Mouse (Mus musculus) MEL (cell line): ENCODE data around the gene Tmem201. TPM values are rescaled to one million over a fixed set of nuclear protein-coding genes. Genes with fewer than 3 reads are reported as not detected.

Source experiments
- DNase-seq: peaks from one replicate; pipeline ENCODE4 v3.0.0; 2011; ENCODE audit warnings: low read depth, low spot score
- H3K27ac ChIP-seq: 2 replicates; pipeline ENCODE4 v1.5.1; 2012; ENCODE audit warnings: low read depth, mild to moderate bottlenecking, control low read depth, low read length, moderate library complexity; ENCODE audit not compliant: control insufficient read depth
- H3K27me3 ChIP-seq, 2 experiments: fragments of 150-350 bp in 1 of 2; sonication (generic) in 1 of 2; 2 replicates each; pipeline ENCODE4 v1.6.1; 2012; ENCODE audit warnings: low read length in 2 of 2, mild to moderate bottlenecking in 2 of 2, improper control_type of control experiment in 1 of 2, moderate library complexity in 1 of 2; ENCODE audit not compliant: insufficient read depth in 2 of 2, control insufficient read depth in 1 of 2
- H3K36me3 ChIP-seq, 2 experiments: 2 replicates each; pipeline ENCODE4 v1.6.1; 2012 to 2014; ENCODE audit warnings: low read length in 2 of 2, improper control_type of control experiment in 1 of 2, inconsistent platforms in 1 of 2, mild to moderate bottlenecking in 1 of 2; ENCODE audit not compliant: insufficient read depth in 2 of 2, control insufficient read depth in 1 of 2
- H3K4me1 ChIP-seq, 2 experiments: fragments of 150-350 bp in 1 of 2; sonication (generic) in 1 of 2; 2 replicates each; pipeline ENCODE4 v1.6.1; 2012; ENCODE audit warnings: low read length in 2 of 2, improper control_type of control experiment in 1 of 2, mild to moderate bottlenecking in 1 of 2; ENCODE audit not compliant: insufficient read depth in 2 of 2, control insufficient read depth in 1 of 2
- H3K4me3 ChIP-seq, 2 experiments: fragments of 150-350 bp in 1 of 2; sonication (generic) in 1 of 2; 2 replicates each; pipeline ENCODE4 v1.5.1; 2012; ENCODE audit warnings: low read depth in 2 of 2, low read length in 2 of 2, mild to moderate bottlenecking in 2 of 2, moderate library complexity in 2 of 2, control low read depth in 1 of 2, improper control_type of control experiment in 1 of 2; ENCODE audit not compliant: control insufficient read depth in 1 of 2, insufficient read depth in 1 of 2
- H3K79me2 ChIP-seq: 2 replicates; pipeline ENCODE4 v1.6.1; 2012; ENCODE audit warnings: mild to moderate bottlenecking, low read length, moderate library complexity; ENCODE audit not compliant: control insufficient read depth, poor library complexity, insufficient read depth
- H3K9ac ChIP-seq: 2 replicates; pipeline ENCODE4 v1.6.1; 2012; ENCODE audit warnings: low read depth, mild to moderate bottlenecking, control low read depth, low read length, moderate library complexity; ENCODE audit not compliant: control insufficient read depth, poor library complexity, severe bottlenecking
- H3K9me3 ChIP-seq: fragments of 150-350 bp; sonication (generic); replicated peaks from 2 replicates; pipeline ENCODE4 v1.6.1; 2012; ENCODE audit warnings: mild to moderate bottlenecking, low read length, improper control_type of control experiment, moderate library complexity; ENCODE audit not compliant: insufficient read depth
- CTCF ChIP-seq, 3 experiments: IDR thresholded peaks in 2 of 3; conservative IDR thresholded peaks in 1 of 3; 2 replicates each; pipeline ENCODE4 v1.5.1; 2011 to 2012; ENCODE audit warnings: low read length in 3 of 3, low read depth in 2 of 3, mild to moderate bottlenecking in 2 of 3, improper control_type of control experiment in 1 of 3, inconsistent platforms in 1 of 3, mixed read lengths in 1 of 3, moderate library complexity in 1 of 3; ENCODE audit not compliant: control insufficient read depth in 1 of 3, insufficient read depth in 1 of 3, poor library complexity in 1 of 3, severe bottlenecking in 1 of 3
- ELF1 ChIP-seq: IDR thresholded peaks from 2 replicates; pipeline ENCODE4 v1.6.1; 2014; ENCODE audit warnings: low read depth, mild to moderate bottlenecking, inconsistent platforms, low read length, improper control_type of control experiment, moderate library complexity
- GATA1 ChIP-seq: IDR thresholded peaks from 2 replicates; pipeline ENCODE4 v1.6.1; 2011; ENCODE audit warnings: low read depth, low read length, improper control_type of control experiment
- JUND ChIP-seq: IDR thresholded peaks from 2 replicates; pipeline ENCODE4 v1.6.1; 2011; ENCODE audit warnings: low read depth, mild to moderate bottlenecking, improper control_type of control experiment, low read length
- KAT2A ChIP-seq: conservative IDR thresholded peaks from 2 replicates; pipeline ENCODE4 v1.6.1; 2012; ENCODE audit warnings: low read depth, low read length, improper control_type of control experiment, inconsistent platforms
- MAX ChIP-seq: IDR thresholded peaks from 2 replicates; pipeline ENCODE4 v1.6.1; 2011; ENCODE audit warnings: low read length, improper control_type of control experiment
- POLR2AphosphoS2 ChIP-seq: IDR thresholded peaks from 2 replicates; pipeline ENCODE4 v1.6.1; 2011; ENCODE audit warnings: low read length, improper control_type of control experiment
- TCF12 ChIP-seq: IDR thresholded peaks from 2 replicates; pipeline ENCODE4 v1.6.1; 2014; ENCODE audit warnings: low read depth, mild to moderate bottlenecking, inconsistent platforms, low read length, improper control_type of control experiment, moderate library complexity
- USF2 ChIP-seq, 2 experiments: IDR thresholded peaks; 2 replicates each; pipeline ENCODE4 v1.6.1; 2011 to 2012; ENCODE audit warnings: improper control_type of control experiment in 2 of 2, low read length in 2 of 2, borderline replicate concordance in 1 of 2, inconsistent platforms in 1 of 2, low read depth in 1 of 2, mild to moderate bottlenecking in 1 of 2; ENCODE audit not compliant: insufficient read depth in 1 of 2
- ZKSCAN1 ChIP-seq: IDR thresholded peaks from 2 replicates; pipeline ENCODE4 v1.6.1; 2012; ENCODE audit warnings: low read depth, mild to moderate bottlenecking, inconsistent platforms, low read length, improper control_type of control experiment, moderate library complexity
- polyA plus RNA-seq, 2 experiments: library from polyadenylated mRNA; stranded (reverse) in 1 of 2; unstranded in 1 of 2; fragments of >175 nt in 1 of 2; fragments of >200 nt in 1 of 2; gene quantifications; 2 replicates each; pipeline versions ENCODE4 v1.2.1 to v1.2.4; 2012; ENCODE audit warnings: low replicate concordance in 2 of 2, low read depth in 1 of 2; ENCODE audit not compliant: insufficient read length in 2 of 2, insufficient read depth in 1 of 2, missing spikeins in 1 of 2
- total RNA-seq: library from RNA; depleted of rRNA; stranded (reverse); fragments of 300-350 nt; gene quantifications from 2 replicates; pipeline ENCODE4 v1.2.3, GENCODE M21; 2012

The Tmem201 gene
- total and polyA plus RNA-seq, 3 experiments = 31.5 to 60.6 TPM; not detected in 1

DNA sequence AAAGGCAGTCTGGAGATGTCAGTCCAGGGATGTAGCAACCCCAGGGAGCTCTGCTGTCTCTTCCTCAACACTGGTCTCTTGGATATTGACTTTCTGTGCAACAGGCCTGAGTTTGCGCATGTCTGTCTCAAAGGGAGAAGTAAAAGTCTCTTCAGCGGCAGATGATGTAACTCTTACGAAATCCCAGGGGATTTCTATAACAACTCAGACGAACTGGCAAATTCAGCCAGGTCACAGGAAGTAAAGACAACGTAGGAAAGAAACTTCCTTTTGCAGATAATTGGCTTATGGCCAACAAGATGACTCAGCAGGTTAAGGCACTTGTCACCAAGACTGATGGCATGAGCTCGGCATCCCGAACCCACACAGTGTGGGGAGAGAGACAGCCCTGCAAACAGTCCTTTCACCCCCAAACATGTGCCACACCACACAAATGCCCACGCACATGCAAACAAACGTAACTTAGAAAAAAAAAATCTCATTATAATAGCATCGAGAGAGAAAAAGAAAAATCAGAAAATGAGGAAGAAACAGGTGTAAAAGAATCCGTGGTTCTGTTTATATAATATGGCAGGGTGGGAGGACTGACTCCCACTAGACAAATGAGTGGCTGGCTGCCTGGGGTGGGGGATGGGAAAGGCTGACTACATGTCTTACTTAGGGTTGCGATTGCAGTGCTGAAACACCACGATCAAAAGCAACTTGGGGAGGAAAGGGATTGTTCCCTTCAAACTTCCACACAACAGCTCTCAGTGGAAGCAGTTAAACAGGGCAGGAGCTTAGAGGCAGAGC lies 42.9 kb upstream of the Tmem201 start (continued):
- 0 out of 2 replicates have a peak, but pooled peaks have one; percentile 24 for TF ChIP-seq GATA1
- peak; percentile 88 for TF ChIP-seq JUND
- TF ChIP-seq ELF1 = no peak
- TF ChIP-seq TCF12 = peak; percentile 42; the same call in 1 of the 2 replicates

DNA sequence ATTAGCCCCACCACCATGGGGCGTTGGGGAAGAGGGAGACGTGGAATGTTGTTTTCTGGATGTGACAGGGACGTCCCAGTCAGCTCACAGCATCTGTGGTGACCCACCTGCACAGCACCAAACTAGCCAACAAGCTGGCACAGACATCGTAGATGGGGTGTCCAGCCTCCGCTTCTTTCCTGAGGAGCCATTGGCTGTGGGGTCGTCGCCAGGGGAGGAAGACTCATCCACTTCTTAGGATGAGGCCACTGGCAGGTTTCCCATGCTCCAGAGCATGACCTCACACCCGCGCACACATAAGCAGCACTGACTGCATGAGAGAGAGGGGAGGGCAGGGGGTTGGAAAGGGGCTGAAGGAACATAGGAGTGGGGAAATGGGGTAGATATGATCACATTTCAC lies 42.1 kb upstream of the Tmem201 start:
- H3K4me3 ChIP-seq = peak overlapping the region; percentile 59 to 71
- H3K36me3 ChIP-seq = peaks cover 0 to 39% of the 10 kb centered on the region in 2 experiments; a peak in 3 of 4 replicates
- H3K9me3 ChIP-seq = no peaks in the 10 kb centered on the region
- TF ChIP-seq ZKSCAN1 = no peak
- no peak for TF ChIP-seq KAT2A
- TF ChIP-seq USF2 (IDR thresholded peaks at IDR 0.05; ENCODE audit: borderline replicate concordance in 1 of 2, insufficient read depth in 1 of 2, low read depth in 1 of 2, low read length in 2 of 2) = no peak
- 0 out of 2 replicates have a peak, but pooled peaks have one; percentile 36 for TF ChIP-seq MAX
- TF ChIP-seq GATA1 = no peak
- peaks cover 20% of the 10 kb centered on the region for H3K79me2 ChIP-seq
- H3K27ac ChIP-seq = peak overlapping the region; percentile 98
- DNase-seq = no peak
- peaks cover 26 to 56% of the 10 kb centered on the region in 2 experiments for H3K4me1 ChIP-seq
- H3K9ac ChIP-seq = peak overlapping the region; percentile 89
- H3K27me3 ChIP-seq = no peaks in the 10 kb centered on the region

DNA sequence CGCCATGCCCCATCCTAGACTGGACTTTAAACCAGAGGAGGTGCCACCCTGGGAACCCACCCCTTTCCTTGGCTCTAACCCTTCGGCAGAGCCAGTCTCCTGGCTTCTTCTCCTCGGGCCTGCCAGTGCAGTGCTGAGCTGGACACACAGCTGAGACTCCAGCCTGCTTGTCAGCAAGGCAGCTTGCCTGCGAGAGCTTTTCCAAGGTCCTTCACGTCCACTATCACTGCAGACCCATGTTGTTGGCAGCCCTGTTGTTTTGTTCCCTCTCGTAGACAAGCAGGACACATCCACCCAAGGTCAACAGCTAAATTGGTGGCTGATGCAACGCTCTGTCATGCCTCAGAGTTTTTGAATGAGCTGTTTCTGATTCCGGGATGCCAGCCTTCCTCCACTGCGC lies 39.3 kb upstream of the Tmem201 start:
- Histone ChIP-seq H3K9ac (peak overlapping the region; percentile 57), H3K4me1 (peaks cover 28 to 54% of the 10 kb centered on the region in 2 experiments)

More for the DNA sequence above, 39.3 kb upstream of the Tmem201 start:
- Histone ChIP-seq H3K27ac (peak overlapping the region; percentile 68), H3K27me3 (no peaks in the 10 kb centered on the region), H3K36me3 (peaks cover 0 to 45% of the 10 kb centered on the region in 2 experiments; a peak in 3 of 4 replicates), H3K9me3 (no peaks in the 10 kb centered on the region), H3K4me3 (no peak overlapping the region; a peak in 1 of 4 replicates), H3K79me2 (peaks cover 38% of the 10 kb centered on the region)
- no peak for DNase-seq
- TF ChIP-seq POLR2AphosphoS2 (peak; percentile 88), CTCF (IDR thresholded peaks at IDR 0.05 in 2 of 3, conservative IDR thresholded peaks at IDR 0.05 in 1 of 3; ENCODE audit: control insufficient read depth in 1 of 3, insufficient read depth in 1 of 3, low read depth in 2 of 3, low read length in 3 of 3, poor library complexity in 1 of 3, severe bottlenecking in 1 of 3) (no peak)
